Mouse (Mus musculus) embryonic facial prominence, embryonic 10.5 days (tissue): Measurements from ENCODE around the gene N6amt1. TPM values are rescaled to one million over a fixed set of nuclear protein-coding genes. Genes with fewer than 3 reads are reported as not detected.

Experiments used
- DNase-seq: peaks from one replicate; pipeline ENCODE4 v3.0.0-alpha.2; 2017; ENCODE audit warnings: low spot score
- H3K27ac ChIP-seq: fragments of 300-500 bp; sonication (generic); replicated peaks from 2 replicates; pipeline ENCODE4 v1.5.1; 2016; ENCODE audit warnings: mild to moderate bottlenecking
- H3K27me3 ChIP-seq: fragments of 300-500 bp; sonication (generic); replicated peaks from 2 replicates; pipeline ENCODE4 v1.6.1; 2016; ENCODE audit warnings: low read depth, mild to moderate bottlenecking; ENCODE audit not compliant: poor library complexity, severe bottlenecking
- H3K36me3 ChIP-seq: fragments of 300-500 bp; sonication (generic); replicated peaks from 2 replicates; pipeline ENCODE4 v1.6.1; 2016; ENCODE audit warnings: mild to moderate bottlenecking, moderate library complexity
- H3K4me1 ChIP-seq: fragments of 300-500 bp; sonication (generic); 2 replicates; pipeline ENCODE4 v1.6.1; 2016
- H3K4me3 ChIP-seq: fragments of 300-500 bp; sonication (generic); 2 replicates; pipeline ENCODE4 v1.5.1; 2016; ENCODE audit warnings: mild to moderate bottlenecking, moderate library complexity
- H3K9me3 ChIP-seq: fragments of 300-500 bp; sonication (generic); 2 replicates; pipeline ENCODE4 v1.6.1; 2016; ENCODE audit warnings: mild to moderate bottlenecking
- WGBS: fragments of 180-500 bp; shearing (Covaris S2); methylation state at CpG from one replicate; pipeline ENCODE4 v1.1.7; 2016; 5-methylcytosine and 5-hydroxymethylcytosine counted together
- polyA plus RNA-seq: library from polyadenylated mRNA; unstranded; fragments of >200 nt; fragmentation: Nextera tagmentation; extraction: Ambion mirVana; gene quantifications from 2 replicates; pipeline ENCODE4 v1.2.1, GENCODE M21; 2016

The N6amt1 gene
- 23.3 and 24.0 TPM in 2 replicates for polyA plus RNA-seq

DNA sequence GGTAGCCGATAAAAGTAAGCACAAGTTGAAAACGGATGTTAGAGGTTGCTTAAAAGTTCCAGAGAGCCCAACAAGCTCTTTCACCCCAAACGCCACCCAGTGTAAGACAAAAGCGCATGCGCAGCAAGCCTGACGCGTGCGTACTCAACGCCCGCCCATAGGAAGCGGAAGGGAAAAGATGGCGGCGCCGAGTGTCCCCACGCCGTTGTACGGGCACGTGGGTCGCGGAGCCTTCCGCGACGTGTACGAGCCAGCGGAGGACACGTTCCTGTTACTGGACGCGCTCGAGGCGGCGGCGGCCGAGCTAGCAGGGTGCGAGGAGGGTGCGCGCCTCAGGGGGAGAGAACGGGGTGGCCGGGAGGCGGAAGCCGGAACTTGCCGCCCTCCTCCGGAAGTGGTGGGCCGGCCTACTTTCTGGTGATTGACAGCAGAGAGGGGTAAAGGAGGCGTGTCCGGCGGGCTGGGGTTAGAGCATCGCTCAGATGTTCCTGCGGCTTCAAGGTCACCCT is at the start of gene N6amt1:
Gene N6amt1, plus strand, starts transcription at position 111 of the 509 bp plus-strand sequence.
- Histone ChIP-seq H3K4me3 (peak within 1 kb of the TSS; percentile 75), H3K27me3 (no peaks in the 10 kb centered on the region), H3K4me1 (peaks cover 4% of the 10 kb centered on the region; the same call in 1 of the 2 replicates), H3K9me3 (no peaks in the 10 kb centered on the region), H3K36me3 (peaks cover 30% of the 10 kb centered on the region), H3K27ac (peak within 1 kb of the TSS; percentile 98)
- peak; percentile 93 for DNase-seq
- under 1% methylated on average over 48 of the region's 48 CpGs for WGBS

GRCm38 (mm10) chr16:87305251-87306011 is 48.6 kb upstream of the N6amt1 start:
- no peak for DNase-seq
- Histone ChIP-seq H3K27ac (no peak overlapping the region), H3K4me1 (no peaks in the 10 kb centered on the region), H3K4me3 (no peak overlapping the region), H3K9me3 (no peaks in the 10 kb centered on the region), H3K27me3 (no peaks in the 10 kb centered on the region), H3K36me3 (no peaks in the 10 kb centered on the region)
- 89% methylated on average over 11 of the region's 11 CpGs for WGBS

DNA sequence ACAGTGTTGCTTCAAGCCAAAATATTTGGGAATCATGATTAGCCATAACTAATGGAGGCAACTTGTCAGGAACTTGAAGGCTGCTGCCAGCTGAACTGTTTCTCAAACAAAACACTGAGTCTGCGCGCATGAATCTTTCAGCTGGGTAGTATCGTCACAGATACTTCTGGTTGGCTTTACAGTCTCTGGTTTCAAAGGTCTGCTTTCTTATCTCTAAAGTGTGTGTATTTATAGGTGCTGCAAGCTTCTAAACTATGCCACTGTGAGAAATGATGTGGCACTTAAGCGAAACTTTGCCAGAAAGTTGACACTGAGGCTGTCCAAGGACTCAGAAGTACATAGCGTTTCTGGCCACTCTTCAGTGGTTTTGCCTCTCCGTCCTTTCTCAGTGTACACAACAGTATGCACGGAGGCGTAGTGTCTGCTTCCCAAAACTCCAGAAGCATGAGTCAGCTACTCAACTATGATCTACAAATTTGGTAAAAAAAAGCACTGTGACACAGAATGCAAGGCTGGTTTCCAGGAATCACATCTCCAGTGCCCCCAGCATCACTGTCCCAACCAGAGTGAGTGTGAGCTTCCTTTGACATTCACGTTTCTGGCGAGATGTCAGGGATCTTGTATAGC is 46.8 kb upstream of the N6amt1 start:
- no peak for DNase-seq
- Histone ChIP-seq H3K36me3 (no peaks in the 10 kb centered on the region), H3K9me3 (no peaks in the 10 kb centered on the region), H3K4me3 (no peak overlapping the region), H3K4me1 (no peaks in the 10 kb centered on the region), H3K27me3 (no peaks in the 10 kb centered on the region), H3K27ac (no peak overlapping the region)
- 86% methylated on average over 10 of the region's 10 CpGs for WGBS

- H3K36me3 ChIP-seq: no peaks in the 10 kb centered on the region
- H3K9me3 ChIP-seq: no peaks in the 10 kb centered on the region
- no peak overlapping the region for H3K4me3 ChIP-seq
- no peak overlapping the region for H3K27ac ChIP-seq
- DNase-seq: no peak
- 89% methylated on average over 4 of the region's 4 CpGs for WGBS
- no peaks in the 10 kb centered on the region for H3K4me1 ChIP-seq
- H3K27me3 ChIP-seq: no peaks in the 10 kb centered on the region
These were observed 43.3 kb upstream of the N6amt1 start for GRCm38 (mm10) chr16:87310659-87311058.

- Histone ChIP-seq H3K36me3 (no peaks in the 10 kb centered on the region), H3K4me1 (peaks cover 17% of the 10 kb centered on the region), H3K27me3 (no peaks in the 10 kb centered on the region), H3K27ac (no peak overlapping the region), H3K4me3 (no peak overlapping the region), H3K9me3 (no peaks in the 10 kb centered on the region)
- WGBS: 77% methylated on average over 5 of the region's 5 CpGs
- DNase-seq: no peak
These were observed 35.7 kb upstream of the N6amt1 start for GRCm38 (mm10) chr16:87318200-87318811.

GRCm38 (mm10) chr16:87318998-87319397 is 35.0 kb upstream of the N6amt1 start:
- no peak for DNase-seq
- H3K4me3 ChIP-seq: no peak overlapping the region
- WGBS: 59% methylated on average over 5 of the region's 5 CpGs
- no peaks in the 10 kb centered on the region for H3K9me3 ChIP-seq
- H3K27me3 ChIP-seq: no peaks in the 10 kb centered on the region
- no peak overlapping the region for H3K27ac ChIP-seq
- H3K36me3 ChIP-seq: no peaks in the 10 kb centered on the region
- peaks cover 17% of the 10 kb centered on the region for H3K4me1 ChIP-seq

DNA sequence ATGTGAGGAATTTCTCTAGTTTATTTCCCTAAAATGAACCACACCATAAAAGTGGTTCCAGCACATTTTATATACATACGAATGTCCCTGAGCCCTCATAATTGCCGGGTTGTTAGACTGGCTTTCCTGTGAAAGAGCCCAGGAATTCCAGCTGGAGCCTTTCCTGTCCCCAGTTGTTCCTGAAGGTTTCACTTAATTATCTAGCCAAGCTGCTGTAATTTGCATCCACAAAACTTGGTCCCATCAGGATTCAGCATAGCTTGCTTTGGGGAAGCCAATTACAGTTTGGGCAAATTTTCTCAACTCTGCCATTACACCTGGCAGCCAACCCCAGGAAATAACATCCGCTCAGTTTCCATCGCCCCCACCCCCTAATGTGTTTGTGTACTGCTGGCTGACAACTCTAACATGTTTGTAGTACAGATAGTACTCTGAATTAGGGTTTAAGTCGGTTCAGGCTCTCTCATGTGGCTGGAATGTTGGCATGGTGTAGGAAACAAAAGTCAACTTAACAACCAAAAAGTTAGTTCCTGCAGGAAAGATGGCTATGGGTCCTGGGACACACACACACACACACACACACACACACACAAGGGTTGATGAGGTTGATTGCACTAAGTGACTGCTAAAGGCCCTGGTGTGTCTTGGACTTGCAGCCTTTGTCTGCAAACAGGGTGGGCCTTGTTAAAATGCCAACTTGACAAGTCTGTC is 34.3 kb upstream of the N6amt1 start:
- no peaks in the 10 kb centered on the region for H3K27me3 ChIP-seq
- peak; percentile 20 for DNase-seq
- 56% methylated on average over 5 of the region's 5 CpGs for WGBS

GRCm38 (mm10) chr16:87320252-87320555 is 33.8 kb upstream of the N6amt1 start:
- Histone ChIP-seq H3K27ac (no peak overlapping the region; the same call in 1 of the 2 replicates), H3K27me3 (no peaks in the 10 kb centered on the region), H3K9me3 (no peaks in the 10 kb centered on the region), H3K36me3 (no peaks in the 10 kb centered on the region), H3K4me3 (no peak overlapping the region), H3K4me1 (peaks cover 17% of the 10 kb centered on the region)
- DNase-seq: no peak
- WGBS: 36% methylated on average over 2 of the region's 2 CpGs

More for the DNA sequence above, 34.3 kb upstream of the N6amt1 start:
- no peak overlapping the region; the same call in 1 of the 2 replicates for H3K27ac ChIP-seq
- peaks cover 17% of the 10 kb centered on the region for H3K4me1 ChIP-seq
- H3K9me3 ChIP-seq: no peaks in the 10 kb centered on the region
- no peaks in the 10 kb centered on the region for H3K36me3 ChIP-seq
- H3K4me3 ChIP-seq: no peak overlapping the region

DNA sequence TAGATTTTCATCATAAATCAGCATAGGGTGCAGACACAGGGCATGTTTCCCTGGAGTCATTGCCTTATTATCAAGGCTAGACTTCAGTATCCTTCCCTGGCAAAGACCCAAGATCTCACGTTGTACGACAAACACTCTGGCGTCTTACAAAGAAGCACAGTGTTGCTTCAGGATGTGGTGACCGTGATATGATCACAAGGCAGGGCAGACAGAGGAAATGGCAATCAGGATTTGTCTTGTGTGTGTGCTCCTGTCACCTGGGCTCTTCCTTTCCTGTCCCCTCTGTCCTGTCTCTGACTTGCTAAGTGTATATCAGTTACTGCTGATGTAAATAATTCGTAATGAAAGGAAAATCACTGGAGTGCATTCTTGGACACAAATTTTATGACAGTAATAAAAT is 29.4 kb upstream of the N6amt1 start:
- Histone ChIP-seq H3K4me1 (peaks cover 9% of the 10 kb centered on the region), H3K9me3 (no peaks in the 10 kb centered on the region), H3K27me3 (no peaks in the 10 kb centered on the region), H3K27ac (no peak overlapping the region), H3K36me3 (no peaks in the 10 kb centered on the region), H3K4me3 (no peak overlapping the region)
- 76% methylated on average over 5 of the region's 5 CpGs for WGBS
- DNase-seq: no peak

- WGBS: 96% methylated on average over 3 of the region's 3 CpGs
- Histone ChIP-seq H3K4me1 (no peaks in the 10 kb centered on the region), H3K9me3 (no peaks in the 10 kb centered on the region), H3K4me3 (no peak overlapping the region), H3K36me3 (no peaks in the 10 kb centered on the region), H3K27ac (no peak overlapping the region), H3K27me3 (no peaks in the 10 kb centered on the region)
- DNase-seq: no peak
These were observed 24.0 kb upstream of the N6amt1 start for GRCm38 (mm10) chr16:87329986-87330385.

GRCm38 (mm10) chr16:87334756-87335155 is 19.2 kb upstream of the N6amt1 start:
- no peaks in the 10 kb centered on the region for H3K4me1 ChIP-seq
- 90% methylated on average over 3 of the region's 3 CpGs for WGBS
- DNase-seq: no peak
- H3K4me3 ChIP-seq: no peak overlapping the region
- no peaks in the 10 kb centered on the region for H3K36me3 ChIP-seq
- H3K27ac ChIP-seq: no peak overlapping the region
- H3K9me3 ChIP-seq: no peaks in the 10 kb centered on the region
- H3K27me3 ChIP-seq: no peaks in the 10 kb centered on the region

- Histone ChIP-seq H3K27ac (no peak overlapping the region), H3K4me1 (no peaks in the 10 kb centered on the region), H3K36me3 (no peaks in the 10 kb centered on the region), H3K9me3 (no peaks in the 10 kb centered on the region), H3K27me3 (no peaks in the 10 kb centered on the region), H3K4me3 (no peak overlapping the region)
- 82% methylated on average over 6 of the region's 6 CpGs for WGBS
- no peak for DNase-seq
These were observed 12.9 kb upstream of the N6amt1 start for GRCm38 (mm10) chr16:87341043-87341572.
